Mouse (Mus musculus): ENCODE measurements around the gene Ddx17.

The Ddx17 gene

DNA sequence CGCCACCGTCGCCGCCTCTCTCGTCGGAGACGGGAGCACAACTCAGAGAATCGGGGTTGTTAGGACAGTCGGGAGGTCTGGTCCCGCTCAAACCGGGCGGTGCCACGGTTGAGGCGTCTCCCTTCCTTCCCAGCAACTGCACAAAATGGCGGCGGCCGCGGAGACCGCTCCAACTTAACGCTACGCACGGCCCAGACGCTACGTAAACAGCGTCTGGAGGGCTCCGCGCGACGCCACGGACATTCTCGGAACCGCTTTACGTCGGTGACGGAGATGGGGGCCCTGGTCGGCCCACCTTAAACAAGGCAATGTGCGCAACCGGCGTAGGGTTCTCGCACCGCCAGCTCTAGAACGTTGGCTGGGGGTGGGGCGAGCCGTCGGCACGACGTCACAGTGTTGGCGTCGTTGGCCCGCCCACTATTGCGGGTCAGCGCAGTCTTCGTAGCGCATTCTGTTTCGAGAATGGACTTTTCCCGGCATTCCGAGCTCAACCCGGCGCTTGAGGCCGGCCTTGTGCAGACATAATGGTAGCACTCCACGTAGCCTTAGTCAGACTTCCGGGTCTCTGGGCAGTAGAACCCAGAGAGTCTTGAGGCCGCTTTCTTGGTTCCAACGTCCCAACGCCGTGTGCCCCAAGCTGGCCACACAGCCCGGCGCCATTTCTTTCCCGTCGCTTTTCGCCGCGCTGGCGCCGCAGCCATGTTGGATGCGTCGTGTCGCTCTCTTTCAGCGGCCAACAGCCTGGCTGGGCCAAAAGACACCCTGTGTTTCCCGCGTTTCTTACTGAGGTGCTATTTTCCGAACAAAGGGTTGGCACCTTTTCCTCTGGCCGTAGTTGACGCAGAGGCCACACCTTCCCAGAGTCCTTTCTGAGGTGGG is at the start of gene Ddx17:
Ddx17 (minus strand) TSS at position 332 of the 879 bp plus-strand sequence.
- peak; percentile 94 to 97 for DNase-seq

DNA sequence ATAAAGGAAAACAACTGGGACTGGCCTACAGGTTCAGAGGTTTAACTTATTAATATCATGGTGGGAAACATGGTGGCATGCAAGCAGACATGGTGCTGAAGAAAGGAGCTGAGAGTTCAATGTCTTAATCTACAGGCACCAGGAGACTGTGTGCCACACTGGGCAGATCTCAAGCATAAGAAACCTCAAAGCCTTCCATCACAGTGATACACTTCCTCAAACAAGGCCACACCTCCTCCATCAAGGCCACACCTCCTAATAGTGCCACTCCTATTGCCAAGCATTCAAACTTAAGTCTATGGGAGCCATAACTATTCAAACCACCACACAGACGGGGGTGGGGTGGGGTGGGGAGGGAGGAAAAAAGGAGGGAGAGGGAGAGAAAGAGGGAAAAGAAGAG is 35.0 kb upstream of the Ddx17 start:
- DNase-seq, result no peak

GRCm38 (mm10) chr15:79577671-79578426 is 31.3 kb upstream of the Ddx17 start:
- DNase-seq, result no peak

DNA sequence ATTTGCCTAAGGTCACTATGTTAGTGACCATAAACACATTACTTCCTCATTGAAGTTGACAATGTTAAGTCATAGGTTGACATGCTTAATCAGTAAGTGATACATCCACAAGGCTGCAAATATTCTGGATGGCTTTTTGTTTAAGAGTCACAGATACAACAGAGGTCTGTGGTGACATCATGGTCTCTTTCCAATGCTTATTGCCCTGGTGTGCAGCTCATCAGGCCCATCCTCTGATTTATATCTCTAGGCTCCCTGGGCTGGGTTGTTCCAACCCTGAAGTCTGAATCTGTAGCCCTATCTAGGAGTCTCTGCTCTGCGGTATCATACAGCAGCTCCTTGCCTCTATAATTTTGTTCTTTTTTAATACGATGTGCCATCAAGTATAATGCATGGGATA is 30.4 kb upstream of the Ddx17 start:
- DNase-seq, result no peak

DNA sequence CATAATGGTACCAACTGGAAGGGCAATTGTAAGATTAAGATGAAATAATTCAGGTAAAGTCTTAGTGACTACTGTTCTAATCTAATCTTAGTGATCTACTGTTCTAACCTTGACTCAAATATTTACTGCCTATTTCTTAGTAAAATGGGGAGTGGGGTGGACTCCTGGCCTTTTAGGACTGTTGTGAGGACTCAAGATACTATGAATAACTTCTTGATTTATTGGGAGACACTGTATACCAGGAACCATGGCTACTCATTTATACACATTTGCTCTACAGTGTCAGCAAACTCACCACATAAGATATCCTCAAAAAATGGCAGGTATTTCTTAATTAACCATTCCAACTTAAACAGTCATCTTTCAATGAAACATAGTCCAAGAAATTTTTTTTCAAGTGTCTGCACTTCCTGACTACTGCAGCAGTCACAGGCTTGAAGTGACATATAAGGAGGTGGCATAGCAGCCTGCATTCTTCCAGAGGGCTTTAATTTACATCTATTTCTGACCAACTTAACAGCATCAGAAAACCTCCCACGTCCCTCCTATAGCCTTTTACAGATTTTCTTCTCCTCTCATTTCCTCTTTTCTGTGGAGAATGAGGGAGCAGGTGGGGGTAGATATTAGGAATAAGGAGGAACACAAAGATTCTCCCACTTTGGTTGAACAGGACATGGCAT is 29.1 kb upstream of the Ddx17 start:
- DNase-seq, result no peak

- DNase-seq, result no peak
These were observed 15.9 kb upstream of the Ddx17 start for GRCm38 (mm10) chr15:79562417-79562816.

DNA sequence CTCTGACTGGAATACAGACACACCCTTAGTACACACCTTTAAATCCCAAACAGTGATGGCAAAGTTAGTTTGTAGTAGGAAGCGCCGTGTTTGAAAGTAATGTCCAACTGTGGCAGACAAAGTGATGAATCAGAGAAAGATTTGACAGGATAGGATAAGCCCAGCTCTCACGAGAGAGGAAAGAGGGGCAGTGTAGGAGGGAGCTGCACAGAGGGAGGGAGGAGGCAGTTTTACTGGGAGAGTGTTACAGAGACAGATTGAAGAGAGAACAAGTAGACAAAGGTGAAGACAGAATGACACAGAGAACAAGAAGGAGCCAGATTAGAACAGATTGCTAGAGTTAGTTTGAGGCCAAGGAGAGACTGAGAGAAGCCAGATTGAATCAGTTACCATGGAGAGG is 13.1 kb upstream of the Ddx17 start:
- DNase-seq, result no peak

DNA sequence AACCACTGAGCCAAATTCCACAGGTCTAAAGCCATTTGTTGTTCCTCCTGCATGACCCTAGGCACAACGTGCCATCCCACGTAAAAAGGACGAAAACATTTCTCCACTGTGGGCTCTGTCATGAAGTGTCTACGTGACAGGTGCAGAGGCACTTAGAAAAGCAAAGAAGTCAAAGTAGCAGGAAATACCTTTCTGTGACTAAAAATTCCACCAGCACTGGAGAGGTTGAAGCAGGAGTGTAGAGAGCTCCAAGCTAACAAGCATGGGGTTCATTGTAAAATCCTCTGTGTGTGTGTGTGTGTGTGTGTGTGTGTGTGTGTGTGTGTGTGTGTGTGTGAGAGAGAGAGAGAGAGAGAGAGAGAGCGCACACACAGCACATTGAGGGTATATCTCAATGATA is 6.0 kb upstream of the Ddx17 start:
- no peak for DNase-seq

DNA sequence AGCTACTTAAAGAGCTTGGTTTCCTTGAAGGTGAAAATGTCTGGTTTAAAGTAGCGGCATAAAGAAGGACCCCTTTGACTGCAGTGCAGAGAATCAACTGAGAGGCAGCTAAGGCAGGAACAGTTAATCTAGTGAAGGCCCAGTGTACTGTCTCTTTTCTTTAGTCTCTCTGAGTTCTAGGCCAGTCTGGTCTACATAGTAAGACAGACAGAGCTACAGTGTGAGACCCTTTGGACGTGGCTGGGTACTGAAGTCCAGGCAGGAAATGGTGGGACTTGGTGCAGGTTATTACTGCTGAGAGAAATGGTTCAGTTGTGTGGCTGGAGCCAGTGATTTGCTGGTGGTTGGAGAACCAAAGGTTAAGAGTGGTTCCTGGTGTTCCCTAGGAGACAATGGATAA is 1.7 kb upstream of the Ddx17 start:
- DNase-seq, result no peak

DNA sequence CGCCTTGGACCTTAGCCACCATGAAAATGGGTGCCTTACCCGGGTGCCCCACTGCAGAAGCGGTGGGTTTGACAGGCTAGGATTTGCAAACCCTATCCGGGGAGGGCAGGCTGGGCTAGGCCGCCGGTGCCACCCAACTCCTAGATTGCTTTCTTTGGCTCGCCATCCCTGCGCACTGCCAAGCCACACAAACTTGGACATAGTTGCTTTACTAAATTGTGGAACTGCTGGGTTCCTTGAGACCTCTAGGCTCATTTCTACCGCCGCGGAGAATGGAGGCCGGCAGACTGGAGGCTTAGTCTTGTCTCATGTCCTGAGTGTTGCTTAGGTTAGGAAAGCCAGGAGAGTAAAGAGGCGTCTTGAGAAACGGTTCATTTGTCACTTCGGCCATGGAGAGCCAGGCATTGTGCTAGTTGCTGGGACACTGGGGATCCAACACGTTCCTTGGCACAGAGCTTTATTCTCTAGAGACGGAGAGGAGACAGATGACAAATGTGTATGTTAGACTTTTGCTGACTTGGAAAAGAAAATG is 814 bp upstream of the Ddx17 start:
- DNase-seq, result peak in 1 of 2 experiments; percentile 32

GRCm38 (mm10) chr15:79545921-79546399 is 581 bp downstream of the Ddx17 start:
- DNase-seq, result peak; percentile 56 to 65

DNA sequence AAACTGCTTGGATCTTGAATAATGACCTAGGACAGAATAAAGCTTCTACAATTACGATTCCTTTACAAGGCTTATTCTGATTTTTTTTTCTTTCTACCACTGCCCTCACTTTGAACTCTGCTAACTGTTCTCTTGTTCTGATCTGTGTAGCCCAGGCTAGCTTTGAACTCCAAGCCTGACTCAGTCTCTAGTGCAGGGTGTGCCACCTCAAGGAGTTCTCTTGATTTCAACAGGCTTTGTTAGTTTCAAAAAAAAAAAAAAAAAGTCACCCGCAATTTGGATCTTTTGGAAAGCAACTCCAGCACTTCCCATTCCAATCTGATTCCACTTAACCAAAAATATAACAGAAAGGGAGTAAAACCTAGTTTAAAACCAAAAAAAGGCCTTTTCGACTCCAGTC is 1.0 kb downstream of the Ddx17 start:
- DNase-seq, result no peak

DNA sequence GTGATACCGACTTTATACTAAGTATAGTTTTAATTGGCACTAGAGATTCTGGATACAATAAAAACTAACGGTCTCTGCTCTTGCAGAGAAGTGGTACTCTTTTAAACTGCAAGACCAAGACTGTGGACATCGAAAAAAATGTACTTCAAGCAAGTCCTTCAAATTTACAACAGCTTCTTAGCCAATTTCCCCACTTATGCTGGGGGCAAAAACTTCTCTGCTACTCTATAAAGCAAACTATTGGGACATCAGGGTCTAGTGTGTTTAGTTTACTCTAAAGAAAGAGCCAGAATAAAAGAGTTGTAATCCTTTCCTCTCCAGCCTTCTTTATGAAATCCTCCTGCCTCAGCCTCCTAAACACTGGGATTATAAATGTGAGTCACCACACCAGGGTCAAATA is 2.6 kb downstream of the Ddx17 start:
- no peak for DNase-seq

GRCm38 (mm10) chr15:79533796-79534195 is 12.7 kb downstream of the Ddx17 start:
- no peak for DNase-seq

DNA sequence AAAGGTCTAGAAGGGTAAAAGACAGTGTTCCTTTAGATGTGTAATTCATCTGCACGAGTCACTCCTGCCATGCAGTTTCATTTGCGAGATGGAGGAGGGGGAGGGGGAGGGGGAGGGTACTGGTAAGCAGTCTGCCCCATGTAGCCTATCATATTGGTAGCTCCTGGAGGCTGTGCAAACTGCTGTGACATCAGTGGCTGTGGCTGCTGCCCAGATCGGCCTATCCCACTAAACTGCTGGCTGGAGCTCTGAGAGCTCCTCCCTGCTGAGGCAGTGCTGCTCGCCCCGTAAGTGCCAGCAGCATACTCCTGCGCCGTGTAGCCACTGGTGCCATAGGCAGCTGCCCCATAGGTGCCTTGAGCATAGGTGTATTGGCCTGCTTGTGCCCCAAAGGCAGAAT is 16.6 kb downstream of the Ddx17 start:
- no peak for DNase-seq

DNA sequence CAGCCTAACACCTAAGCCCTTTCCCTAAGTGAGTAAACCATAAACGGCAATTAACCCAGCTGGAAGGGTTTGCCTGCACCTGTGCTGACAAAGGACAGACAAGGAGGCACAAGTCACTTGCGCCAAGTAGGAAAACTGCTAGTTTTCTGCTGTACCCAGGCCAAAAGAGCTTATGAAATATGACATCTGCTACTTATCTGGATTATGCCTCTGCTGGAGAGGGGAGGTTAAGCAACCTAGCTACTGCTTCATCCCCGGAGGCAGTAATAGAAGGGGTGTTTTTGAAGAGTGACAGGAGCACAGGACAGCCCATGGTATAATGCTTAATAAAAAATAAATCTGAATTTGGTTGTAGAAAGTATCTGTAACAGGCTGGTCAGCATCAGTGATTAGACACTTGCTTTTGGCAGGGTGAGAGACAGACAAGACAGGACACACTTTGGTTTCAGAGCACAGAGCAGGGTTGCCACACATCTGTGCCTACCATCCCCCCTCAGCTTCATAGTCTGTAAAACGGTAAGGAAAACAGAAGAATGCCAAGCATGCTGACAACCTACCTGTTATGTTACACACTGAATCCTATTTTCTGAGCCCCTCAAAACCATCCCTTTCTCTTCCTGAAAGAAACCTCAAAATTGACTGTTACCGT is 18.4 kb downstream of the Ddx17 start:
- no peak for DNase-seq

DNA sequence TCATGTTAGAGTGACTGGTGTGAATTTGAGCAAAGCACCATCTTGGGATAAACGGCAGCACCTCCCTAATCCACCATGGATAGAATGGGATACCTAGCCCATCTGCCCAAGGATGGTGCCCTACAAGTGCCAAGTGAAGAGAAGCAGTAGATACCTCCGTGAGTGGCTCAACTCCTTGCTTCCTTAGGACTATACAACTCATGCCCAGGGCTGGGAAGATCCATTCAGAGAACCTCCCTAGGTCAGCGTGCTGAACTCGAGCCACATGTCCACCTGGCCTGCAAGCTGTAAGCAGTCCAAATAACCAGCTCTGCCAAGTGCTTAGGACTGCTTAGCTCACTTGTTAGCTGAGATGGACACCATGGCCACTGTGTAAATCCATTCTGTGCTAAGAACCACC is 19.3 kb downstream of the Ddx17 start:
- DNase-seq, result no peak

DNA sequence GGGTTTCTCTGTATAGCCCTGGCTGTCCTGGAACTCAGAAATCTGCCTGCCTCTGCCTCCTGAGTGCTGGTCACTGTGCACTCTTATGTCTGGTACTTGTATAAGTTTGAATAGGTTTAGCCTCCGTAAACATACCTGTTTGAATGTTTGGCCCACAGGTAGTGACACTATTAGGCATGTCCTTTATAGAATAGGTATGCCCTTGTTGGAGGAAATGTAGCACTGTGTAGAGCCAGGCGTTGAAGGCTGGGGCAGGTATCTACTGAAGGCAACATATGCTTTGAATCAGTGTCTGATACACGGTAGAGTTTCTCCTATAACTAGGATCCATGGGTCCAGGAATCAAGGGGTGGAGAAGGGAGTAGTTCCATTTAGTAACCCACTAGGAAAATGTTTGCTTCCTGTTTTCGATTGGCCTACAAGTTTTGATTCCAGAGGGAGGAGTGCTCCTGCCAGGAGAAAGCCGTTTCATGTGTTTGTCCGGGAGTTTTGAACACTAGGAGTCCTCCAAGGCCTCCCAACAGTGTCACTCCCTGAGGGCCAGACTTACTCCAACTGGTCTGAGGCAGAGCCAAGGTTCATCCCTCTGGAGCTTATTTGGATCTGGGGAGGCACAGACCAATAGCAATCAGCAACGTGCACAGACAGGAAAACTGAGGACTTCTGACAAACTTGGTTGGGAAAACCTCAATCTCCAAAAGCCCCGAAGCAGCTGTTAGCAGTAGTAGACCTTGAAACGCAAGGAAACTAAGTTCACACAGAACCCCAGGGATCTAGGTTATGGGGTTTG is 20.4 kb downstream of the Ddx17 start:
- no peak for DNase-seq

- no peak for DNase-seq
These were observed 21.0 kb downstream of the Ddx17 start for GRCm38 (mm10) chr15:79525564-79525963.

GRCm38 (mm10) chr15:79519400-79520220 is 26.9 kb downstream of the Ddx17 start:
- no peak for DNase-seq

- no peak for DNase-seq
These were observed 28.0 kb downstream of the Ddx17 start for GRCm38 (mm10) chr15:79518571-79518970.
